Mouse (Mus musculus) frontal cortex, postnatal 10 days (tissue): ENCODE data around the gene Man1c1.

ENCODE experiments used
- DNase-seq, 2 experiments: peaks; one replicate each; pipeline ENCODE4 v3.0.0; 2022; ENCODE audit warnings: low spot score in 2 of 2, mixed read lengths in 1 of 2

The Man1c1 gene

GRCm38 (mm10) chr4:134703835-134704546 lies at the start of gene Man1c1:
Gene Man1c1, minus strand, starts transcription at chr4:134704290.
- DNase-seq, result peak; percentile 97 to 99

GRCm38 (mm10) chr4:134753516-134754261 lies 49.6 kb upstream of the Man1c1 start:
- DNase-seq, result no peak

GRCm38 (mm10) chr4:134752911-134753426 lies 48.9 kb upstream of the Man1c1 start:
- DNase-seq, result no peak

GRCm38 (mm10) chr4:134751682-134752380 lies 47.7 kb upstream of the Man1c1 start:
- no peak for DNase-seq

GRCm38 (mm10) chr4:134750825-134751224 lies 46.7 kb upstream of the Man1c1 start:
- no peak for DNase-seq

GRCm38 (mm10) chr4:134750263-134750662 lies 46.2 kb upstream of the Man1c1 start:
- no peak for DNase-seq

GRCm38 (mm10) chr4:134749301-134750030 lies 45.4 kb upstream of the Man1c1 start:
- DNase-seq, result no peak

- DNase-seq, result no peak
Observed at GRCm38 (mm10) chr4:134745900-134746661, 42.0 kb upstream of the Man1c1 start.

- DNase-seq, result no peak
Observed at GRCm38 (mm10) chr4:134743881-134744633, 40.0 kb upstream of the Man1c1 start.

GRCm38 (mm10) chr4:134741949-134742348 lies 37.9 kb upstream of the Man1c1 start:
- DNase-seq, result no peak

- no peak for DNase-seq
Observed at GRCm38 (mm10) chr4:134740186-134740585, 36.1 kb upstream of the Man1c1 start.

- no peak for DNase-seq
Observed at GRCm38 (mm10) chr4:134739530-134739929, 35.4 kb upstream of the Man1c1 start.

- DNase-seq, result no peak
Observed at GRCm38 (mm10) chr4:134737365-134737910, 33.3 kb upstream of the Man1c1 start.

GRCm38 (mm10) chr4:134736147-134736546 lies 32.1 kb upstream of the Man1c1 start:
- no peak for DNase-seq

- no peak for DNase-seq
Observed at GRCm38 (mm10) chr4:134734629-134735081, 30.6 kb upstream of the Man1c1 start.

GRCm38 (mm10) chr4:134734038-134734628 lies 30.0 kb upstream of the Man1c1 start:
- no peak for DNase-seq

- DNase-seq, result no peak
Observed at GRCm38 (mm10) chr4:134733371-134733770, 29.3 kb upstream of the Man1c1 start.

- no peak for DNase-seq
Observed at GRCm38 (mm10) chr4:134730106-134730505, 26.0 kb upstream of the Man1c1 start.

- no peak for DNase-seq
Observed at GRCm38 (mm10) chr4:134725735-134726345, 21.8 kb upstream of the Man1c1 start.
